Mouse (Mus musculus) forebrain, postnatal 0 days (tissue): ENCODE results near the gene Spata9. TPM values are rescaled to one million over a fixed set of nuclear protein-coding genes. Genes with fewer than 3 reads are reported as not detected.
"Not testable (repeated sequence)": the region's sequence is repeated elsewhere in the genome, so short reads cannot be mapped to it uniquely, and the experiment has no call there.

Experiments used
- ATAC-seq: fragments of 200-750 bp; cut with Nextera tagmentation; 2 replicates; pipeline ENCODE4 v1.8.0; 2017; ENCODE audit warnings: mild to moderate bottlenecking, moderate library complexity
- DNase-seq: peaks from one replicate; pipeline ENCODE4 v3.0.0-alpha.2; 2015
- H3K27ac ChIP-seq: fragments of 300-500 bp; sonication (generic); 2 replicates; pipeline ENCODE4 v1.5.1; 2014; ENCODE audit warnings: low read depth, mild to moderate bottlenecking, antibody characterized with exemption, low read length, moderate library complexity, mixed read lengths
- H3K27me3 ChIP-seq: fragments of 300-500 bp; sonication (generic); 2 replicates; pipeline ENCODE4 v1.6.1; 2014; ENCODE audit warnings: mild to moderate bottlenecking, low read length, mixed read lengths; ENCODE audit not compliant: insufficient read depth
- H3K36me3 ChIP-seq: fragments of 300-500 bp; sonication (generic); 2 replicates; pipeline ENCODE4 v1.6.1; 2014; ENCODE audit warnings: mild to moderate bottlenecking, moderate library complexity; ENCODE audit not compliant: insufficient read depth
- H3K4me1 ChIP-seq: fragments of 300-500 bp; sonication (generic); 2 replicates; pipeline ENCODE4 v1.6.1; 2014; ENCODE audit warnings: antibody characterized with exemption; ENCODE audit not compliant: insufficient read depth
- H3K4me2 ChIP-seq: fragments of 300-500 bp; sonication (generic); 2 replicates; pipeline ENCODE4 v1.6.1; 2014; ENCODE audit warnings: low read depth, mild to moderate bottlenecking, moderate library complexity
- H3K4me3 ChIP-seq: fragments of 300-500 bp; sonication (generic); 2 replicates; pipeline ENCODE4 v1.5.1; 2014; ENCODE audit warnings: low read depth, low read length, mixed read lengths
- H3K9ac ChIP-seq: fragments of 300-500 bp; sonication (generic); 2 replicates; pipeline ENCODE4 v1.6.1; 2014; ENCODE audit warnings: mild to moderate bottlenecking
- H3K9me3 ChIP-seq: fragments of 300-500 bp; sonication (generic); 2 replicates; pipeline ENCODE4 v1.6.1; 2016; ENCODE audit warnings: low read length
- CTCF ChIP-seq: sonication (generic); IDR thresholded peaks from 2 replicates; pipeline ENCODE4 v1.5.1; 2016; ENCODE audit warnings: antibody characterized with exemption, control low read depth, low read depth
- whole genome bisulfite sequencing: fragments of 180-500 bp; shearing (Covaris S2); extraction: QIAGEN DNeasy Blood & Tissue Kit; methylation state at CpG from one replicate; pipeline ENCODE4 v1.1.7; 2014; 5-methylcytosine and 5-hydroxymethylcytosine counted together
- polyA plus RNA-seq: library from polyadenylated mRNA; unstranded; fragments of >200 nt; fragmentation: Nextera tagmentation; extraction: Ambion mirVana; gene quantifications from 2 replicates; pipeline ENCODE4 v1.2.1, GENCODE M21; 2015
- total RNA-seq: library from RNA; depleted of rRNA; stranded (reverse); fragments of >200 nt; gene quantifications from 2 replicates; pipeline ENCODE4 v1.2.3, GENCODE M21; 2014; rRNA removed

Gene Spata9
- total RNA-seq (2.4 and 4.7 TPM in 2 replicates), polyA plus RNA-seq (4.7 TPM in 2 replicates)

DNA sequence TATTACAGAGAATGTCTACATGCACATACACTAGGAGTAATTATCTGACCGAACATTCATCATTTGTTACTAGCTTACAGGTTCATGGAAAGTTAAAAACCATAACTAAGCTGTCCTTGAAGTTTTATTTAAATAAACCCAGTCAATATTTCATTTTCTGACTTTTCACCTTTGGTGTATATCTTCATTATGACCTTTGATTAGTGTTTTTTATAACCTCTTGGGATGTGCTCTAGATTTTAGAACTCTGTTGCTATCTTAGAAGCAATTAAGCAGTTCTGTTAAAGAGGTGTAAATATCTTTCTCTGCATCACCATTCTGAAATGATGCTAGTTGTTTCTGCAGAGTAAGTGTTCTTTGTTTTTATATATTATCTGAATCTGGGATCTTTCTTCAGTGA, at the start of gene Spata9:
Spata9 (plus strand) TSS at position 301 of the 400 bp plus-strand sequence.
- Histone ChIP-seq H3K9me3 (peaks cover 3% of the 10 kb centered on the region; the same call in 1 of the 2 replicates), H3K4me1 (no peaks in the 10 kb centered on the region), H3K36me3 (no peaks in the 10 kb centered on the region), H3K4me3 (no peak within 1 kb of the TSS), H3K27ac (no peak within 1 kb of the TSS), H3K4me2 (no peak within 1 kb of the TSS), H3K27me3 (no peaks in the 10 kb centered on the region), H3K9ac (no peak within 1 kb of the TSS)
- WGBS, result 85% methylated on average over 1 of the region's 1 CpGs
- no peak for DNase-seq
- ATAC-seq, result no peak
- no peak for TF ChIP-seq CTCF

DNA sequence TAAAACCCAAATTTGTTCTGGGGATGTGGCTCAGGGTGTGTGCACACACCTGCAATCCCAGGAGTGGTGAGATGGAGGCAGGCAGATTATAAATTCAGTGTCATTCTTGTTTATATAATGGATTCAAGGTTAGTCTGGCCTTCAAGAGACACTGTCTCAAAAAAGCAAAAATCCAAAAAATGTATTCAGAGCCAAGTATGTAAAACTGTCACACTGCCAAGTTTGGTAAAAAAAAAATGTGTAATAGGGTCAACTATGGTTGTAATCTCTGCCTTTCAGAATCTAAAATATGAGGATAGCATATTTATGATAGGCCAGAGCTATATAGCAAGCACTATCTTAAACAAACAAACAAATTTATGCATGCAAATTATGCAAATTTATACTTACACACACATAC, 39.0 kb upstream of the Spata9 start:
- H3K4me2 ChIP-seq, result no peak overlapping the region
- no peaks in the 10 kb centered on the region for H3K27me3 ChIP-seq
- no peaks in the 10 kb centered on the region for H3K4me1 ChIP-seq
- no peak overlapping the region for H3K9ac ChIP-seq
- ATAC-seq, result no peak
- no peak overlapping the region for H3K27ac ChIP-seq
- DNase-seq, result no peak
- H3K4me3 ChIP-seq, result no peak overlapping the region
- peaks cover 12% of the 10 kb centered on the region; the same call in 1 of the 2 replicates for H3K36me3 ChIP-seq
- TF ChIP-seq CTCF, result no peak
- H3K9me3 ChIP-seq, result no peaks in the 10 kb centered on the region

GRCm38 (mm10) chr13:75929071-75929470, 37.9 kb upstream of the Spata9 start:
- H3K4me2 ChIP-seq, H3K4me1 ChIP-seq, H3K4me3 ChIP-seq, H3K9ac ChIP-seq, H3K27me3 ChIP-seq, DNase-seq, ATAC-seq, H3K27ac ChIP-seq, H3K9me3 ChIP-seq: not testable (repeated sequence)
- peaks cover 12% of the 10 kb centered on the region; the same call in 1 of the 2 replicates for H3K36me3 ChIP-seq
- WGBS, result 92% methylated on average over 5 of the region's 5 CpGs

DNA sequence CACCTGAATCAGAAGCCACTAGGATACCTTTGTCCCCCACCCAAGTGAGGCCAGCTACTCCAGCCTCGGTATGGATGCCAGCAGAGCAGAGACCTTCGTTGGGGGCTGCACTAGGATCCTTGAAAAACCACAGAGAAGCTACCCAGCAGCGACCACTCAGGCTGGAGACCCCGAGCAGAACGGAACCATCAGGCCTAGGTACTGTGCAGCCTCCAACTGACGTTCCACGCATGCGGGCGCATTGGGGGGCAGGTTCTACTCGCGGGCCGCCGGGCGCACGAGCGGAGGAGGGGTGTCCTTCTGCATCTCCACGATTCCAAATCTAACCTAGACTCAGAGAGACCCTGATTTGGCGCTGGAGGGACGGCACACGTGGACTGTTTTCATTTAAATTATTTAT, 36.9 kb upstream of the Spata9 start:
- Histone ChIP-seq H3K4me1 (no peaks in the 10 kb centered on the region), H3K36me3 (peaks cover 12% of the 10 kb centered on the region; the same call in 1 of the 2 replicates), H3K4me2 (no peak overlapping the region), H3K27me3 (no peaks in the 10 kb centered on the region), H3K4me3 (no peak overlapping the region), H3K9me3 (no peaks in the 10 kb centered on the region), H3K27ac (no peak overlapping the region), H3K9ac (no peak overlapping the region)
- 95% methylated on average over 20 of the region's 20 CpGs for WGBS
- DNase-seq (no peak), ATAC-seq (no peak)
- TF ChIP-seq CTCF, result no peak

- TF ChIP-seq CTCF, result no peak
- 65% methylated on average over 2 of the region's 2 CpGs for WGBS
- ATAC-seq, result no peak
- Histone ChIP-seq H3K4me3 (no peak overlapping the region), H3K9me3 (no peaks in the 10 kb centered on the region), H3K36me3 (peaks cover 12% of the 10 kb centered on the region; the same call in 1 of the 2 replicates), H3K9ac (no peak overlapping the region), H3K27ac (no peak overlapping the region), H3K4me1 (no peaks in the 10 kb centered on the region), H3K27me3 (no peaks in the 10 kb centered on the region), H3K4me2 (no peak overlapping the region)
- no peak for DNase-seq
Observed at GRCm38 (mm10) chr13:75930660-75931059, 36.3 kb upstream of the Spata9 start.

GRCm38 (mm10) chr13:75931073-75931472, 35.9 kb upstream of the Spata9 start:
- H3K9ac ChIP-seq, result no peak overlapping the region
- no peaks in the 10 kb centered on the region for H3K4me1 ChIP-seq
- no peak overlapping the region for H3K4me3 ChIP-seq
- H3K27ac ChIP-seq, result no peak overlapping the region
- H3K9me3 ChIP-seq, result no peaks in the 10 kb centered on the region
- 9% methylated on average over 5 of the region's 5 CpGs for WGBS
- ATAC-seq, result peak; percentile 68
- peaks cover 12% of the 10 kb centered on the region; the same call in 1 of the 2 replicates for H3K36me3 ChIP-seq
- TF ChIP-seq CTCF, result no peak
- DNase-seq, result peak; percentile 44
- H3K4me2 ChIP-seq, result no peak overlapping the region
- no peaks in the 10 kb centered on the region for H3K27me3 ChIP-seq

GRCm38 (mm10) chr13:75933287-75933686, 33.7 kb upstream of the Spata9 start:
- Histone ChIP-seq H3K27me3 (no peaks in the 10 kb centered on the region), H3K9ac (no peak overlapping the region), H3K9me3 (no peaks in the 10 kb centered on the region), H3K4me1 (no peaks in the 10 kb centered on the region), H3K27ac (no peak overlapping the region), H3K36me3 (peaks cover 16% of the 10 kb centered on the region), H3K4me3 (no peak overlapping the region), H3K4me2 (no peak overlapping the region)
- 82% methylated on average over 1 of the region's 1 CpGs for WGBS
- no peak for TF ChIP-seq CTCF
- DNase-seq (no peak), ATAC-seq (no peak)

GRCm38 (mm10) chr13:75938866-75939265, 28.1 kb upstream of the Spata9 start:
- Histone ChIP-seq H3K9me3 (no peaks in the 10 kb centered on the region), H3K9ac (no peak overlapping the region), H3K4me3 (no peak overlapping the region), H3K4me1 (no peaks in the 10 kb centered on the region), H3K27ac (no peak overlapping the region), H3K4me2 (no peak overlapping the region), H3K36me3 (peaks cover 4% of the 10 kb centered on the region), H3K27me3 (no peaks in the 10 kb centered on the region)
- ATAC-seq (no peak), DNase-seq (no peak)
- TF ChIP-seq CTCF, result no peak
- 93% methylated on average over 5 of the region's 5 CpGs for WGBS
